Mouse (Mus musculus): ENCODE results near the gene Dtymk.
A peak's percentile ranks its signal among the peaks of the same experiment; 100 is the strongest.
"Not testable (repeated sequence)": the region's sequence is repeated elsewhere in the genome, so short reads cannot be mapped to it uniquely, and the experiment has no call there.

The Dtymk gene

GRCm38 (mm10) chr1:93801741-93802238 is at the start of gene Dtymk:
TSS of gene Dtymk (minus strand) at chr1:93801934.
- peak; percentile 91 for DNase-seq (ENCODE audit: low spot score)

GRCm38 (mm10) chr1:93845766-93846366 is 44.1 kb upstream of the Dtymk start:
- DNase-seq (ENCODE audit: low spot score): not testable (repeated sequence)

- DNase-seq (ENCODE audit: low spot score): not testable (repeated sequence)
Observed at GRCm38 (mm10) chr1:93838569-93838968, 36.8 kb upstream of the Dtymk start.

- DNase-seq (ENCODE audit: low spot score): no peak
Observed at GRCm38 (mm10) chr1:93837335-93837734, 35.6 kb upstream of the Dtymk start.

- no peak for DNase-seq (ENCODE audit: low spot score)
Observed at GRCm38 (mm10) chr1:93836532-93836913, 34.8 kb upstream of the Dtymk start.

- no peak for DNase-seq (ENCODE audit: low spot score)
Observed at GRCm38 (mm10) chr1:93835876-93836531, 34.3 kb upstream of the Dtymk start.

GRCm38 (mm10) chr1:93835211-93835610 is 33.5 kb upstream of the Dtymk start:
- no peak for DNase-seq (ENCODE audit: low spot score)

GRCm38 (mm10) chr1:93834671-93835150 is 33.0 kb upstream of the Dtymk start:
- DNase-seq (ENCODE audit: low spot score): no peak

- not testable (repeated sequence) for DNase-seq (ENCODE audit: low spot score)
Observed at GRCm38 (mm10) chr1:93832754-93833360, 31.1 kb upstream of the Dtymk start.

GRCm38 (mm10) chr1:93826540-93826835 is 24.8 kb upstream of the Dtymk start:
- DNase-seq (ENCODE audit: low spot score): no peak

GRCm38 (mm10) chr1:93825771-93826539 is 24.2 kb upstream of the Dtymk start:
- DNase-seq (ENCODE audit: low spot score): no peak

GRCm38 (mm10) chr1:93825105-93825674 is 23.5 kb upstream of the Dtymk start:
- peak; percentile 91 for DNase-seq (ENCODE audit: low spot score)

- DNase-seq (ENCODE audit: low spot score): no peak
Observed at GRCm38 (mm10) chr1:93824609-93825008, 22.9 kb upstream of the Dtymk start, which contains the start of gene D2hgdh. TSS of gene D2hgdh (plus strand) at chr1:93824909.

GRCm38 (mm10) chr1:93823796-93824495 is 22.2 kb upstream of the Dtymk start:
- DNase-seq (ENCODE audit: low spot score): no peak

- DNase-seq (ENCODE audit: low spot score): no peak
Observed at GRCm38 (mm10) chr1:93818722-93819121, 17.0 kb upstream of the Dtymk start.

GRCm38 (mm10) chr1:93817823-93818532 is 16.2 kb upstream of the Dtymk start:
- DNase-seq (ENCODE audit: low spot score): no peak

- DNase-seq (ENCODE audit: low spot score): no peak
Observed at GRCm38 (mm10) chr1:93811495-93812039, 9.8 kb upstream of the Dtymk start.

- DNase-seq (ENCODE audit: low spot score): no peak
Observed at GRCm38 (mm10) chr1:93810011-93810410, 8.3 kb upstream of the Dtymk start.

GRCm38 (mm10) chr1:93808871-93809270 is 7.1 kb upstream of the Dtymk start:
- no peak for DNase-seq (ENCODE audit: low spot score)

- no peak for DNase-seq (ENCODE audit: low spot score)
Observed at GRCm38 (mm10) chr1:93805221-93805951, 3.7 kb upstream of the Dtymk start.

Data from ovary, adult 18-20 months (tissue).